8 mouse cellular contexts compared by ENCODE assay signal in the genomic region with DNA sequence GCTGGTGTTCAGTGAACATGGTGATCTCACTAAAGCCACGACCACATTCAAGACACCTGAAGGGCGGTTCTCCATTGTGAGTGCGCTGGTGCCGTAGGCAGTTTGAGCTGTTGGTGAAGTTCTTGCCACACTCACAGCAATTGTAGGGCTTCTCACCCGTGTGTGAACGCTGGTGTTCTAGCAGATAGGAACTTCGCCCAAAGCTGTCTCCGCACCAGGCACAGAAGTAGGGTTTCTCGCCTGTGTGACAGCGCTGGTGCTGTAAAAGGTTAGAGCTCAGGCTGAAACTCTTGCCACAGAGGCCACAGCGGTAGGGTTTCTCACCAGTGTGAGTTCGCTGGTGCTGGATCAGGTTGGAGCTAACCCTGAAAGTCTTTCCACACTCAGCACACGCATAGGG. TPM values are rescaled to one million over a fixed set of nuclear protein-coding genes. Genes with fewer than 3 reads are reported as not detected.
A peak's percentile ranks its signal among the peaks of the same experiment; 100 is the strongest.
DNase-seq lines count a peak whose midpoint lies in the region; ATAC-seq lines count a peak whose summit lies in the region.
"Had no signal": no experiment of that assay in that cellular context is flagged by ENCODE, and none has a peak within 500 bp of the region (broad histone marks: within the 10 kb centered on the region; RNA-seq: fewer than 3 reads in every experiment).

No protein-coding gene starts in this region.

- peak overlapping the region; percentile 75; the same call in 1 of the 2 replicates for H3K4me2 ChIP-seq in kidney, embryonic 14.5 days (replicated peaks; ENCODE audit: low read depth, low read length)
- H3K4me2 ChIP-seq in embryonic facial prominence, embryonic 13.5 days = peak overlapping the region; percentile 64; the same call in 1 of the 2 replicates
- peak overlapping the region; percentile 88 for H3K4me2 ChIP-seq in neural tube, embryonic 12.5 days (replicated peaks)

- H3K27ac ChIP-seq in kidney, embryonic 14.5 days (ENCODE audit: low read depth, low read length) = no peak overlapping the region
- H3K27ac ChIP-seq in embryonic facial prominence, embryonic 13.5 days = 0 out of 2 replicates have a peak overlapping the region, but pooled peaks have one; percentile 99
- no peak overlapping the region for H3K27ac ChIP-seq in neural tube, embryonic 12.5 days

- 95% methylated on average over 13 of the region's 13 CpGs for WGBS in kidney, embryonic 14.5 days
- WGBS in embryonic facial prominence, embryonic 13.5 days = 96% methylated on average over 13 of the region's 13 CpGs
- 93% methylated on average over 13 of the region's 13 CpGs for WGBS in neural tube, embryonic 12.5 days

- DNase-seq in kidney, postnatal 25 days = no peak
- DNase-seq in induced T-regulatory cell, adult 2 months (ENCODE audit: low read depth) = peak; percentile 14
- no peak for DNase-seq in adrenal gland, adult 2 months
- no peak for DNase-seq in lung, postnatal 25 days (ENCODE audit: low spot score)

- peaks cover 19% of the 10 kb centered on the region; the same call in 1 of the 2 replicates for H3K36me3 ChIP-seq in kidney, embryonic 14.5 days (ENCODE audit: control insufficient read depth, insufficient read depth, low read length)
- peaks cover 33% of the 10 kb centered on the region for H3K36me3 ChIP-seq in embryonic facial prominence, embryonic 13.5 days
- H3K36me3 ChIP-seq in neural tube, embryonic 12.5 days = peaks cover 16% of the 10 kb centered on the region

- peaks cover 5% of the 10 kb centered on the region for H3K4me1 ChIP-seq in kidney, embryonic 14.5 days (ENCODE audit: control insufficient read depth, insufficient read depth, low read length)
- peaks cover 26% of the 10 kb centered on the region for H3K4me1 ChIP-seq in embryonic facial prominence, embryonic 13.5 days
- H3K4me1 ChIP-seq in neural tube, embryonic 12.5 days = no peaks in the 10 kb centered on the region; the same call in none of the 2 replicates

- no peaks in the 10 kb centered on the region for H3K9me3 ChIP-seq in kidney, embryonic 14.5 days (ENCODE audit: control insufficient read depth, low read length)
- no peaks in the 10 kb centered on the region for H3K9me3 ChIP-seq in embryonic facial prominence, embryonic 13.5 days
- H3K9me3 ChIP-seq in neural tube, embryonic 12.5 days = no peaks in the 10 kb centered on the region

- ATAC-seq in kidney, embryonic 14.5 days (ENCODE audit: low FRiP score, low TSS enrichment) = no peak
- no peak for ATAC-seq in embryonic facial prominence, embryonic 13.5 days (ENCODE audit: insufficient number of reproducible peaks, insufficient read depth, low FRiP score, low TSS enrichment, low read depth)
- no peak for ATAC-seq in neural tube, embryonic 12.5 days (ENCODE audit: low FRiP score, low read depth)

- no peak overlapping the region for H3K4me3 ChIP-seq in kidney, embryonic 14.5 days (ENCODE audit: low read length)
- H3K4me3 ChIP-seq in embryonic facial prominence, embryonic 13.5 days = peak overlapping the region; percentile 72; the same call in 1 of the 2 replicates
- H3K4me3 ChIP-seq in neural tube, embryonic 12.5 days = no peak overlapping the region

- 0 out of 2 replicates have a peak, but pooled peaks cover 1% of the 10 kb centered on the region for H3K27me3 ChIP-seq in kidney, embryonic 14.5 days (ENCODE audit: control insufficient read depth, insufficient read depth, low read length)
- no peaks in the 10 kb centered on the region for H3K27me3 ChIP-seq in embryonic facial prominence, embryonic 13.5 days
- H3K27me3 ChIP-seq in neural tube, embryonic 12.5 days (replicated peaks) = no peaks in the 10 kb centered on the region

- H3K9ac ChIP-seq in kidney, embryonic 14.5 days (ENCODE audit: low read depth, low read length) = no peak overlapping the region
- no peak overlapping the region for H3K9ac ChIP-seq in embryonic facial prominence, embryonic 13.5 days
- H3K9ac ChIP-seq in neural tube, embryonic 12.5 days = peak overlapping the region; percentile 47; the same call in 1 of the 2 replicates

RNA-seq across cellular contexts. Expression of a gene that starts 0.7 kb away (rescaled TPM):
- 11.7 and 12.9 TPM in 2 replicates for polyA plus RNA-seq in kidney, embryonic 14.5 days (2014; fragmentation: Nextera tagmentation; extraction: Ambion mirVana)
- 16.3 and 17.7 TPM in 2 replicates for polyA plus RNA-seq in embryonic facial prominence, embryonic 13.5 days (2015; fragmentation: Nextera tagmentation; extraction: Ambion mirVana)
- 15.2 and 17.3 TPM in 2 replicates for polyA plus RNA-seq in neural tube, embryonic 12.5 days (2016; fragmentation: Nextera tagmentation; extraction: Ambion mirVana)
- 10 to 100 TPM; 18.6 to 20.1 TPM for total RNA-seq in adrenal gland, adult 2 months (2021)
- polyA plus RNA-seq in adrenal gland, adult 2 months (2012; rRNA removed) = 64.3 and 68.0 TPM in 2 replicates

RNA-seq across cellular contexts. Expression of a gene that starts 1.4 kb away (rescaled TPM):
- 7.5 and 9.5 TPM in 2 replicates for polyA plus RNA-seq in kidney, embryonic 14.5 days (2014; fragmentation: Nextera tagmentation; extraction: Ambion mirVana)
- polyA plus RNA-seq in embryonic facial prominence, embryonic 13.5 days (2015; fragmentation: Nextera tagmentation; extraction: Ambion mirVana) = 8.8 and 9.3 TPM in 2 replicates
- 10.7 and 12.6 TPM in 2 replicates for polyA plus RNA-seq in neural tube, embryonic 12.5 days (2016; fragmentation: Nextera tagmentation; extraction: Ambion mirVana)
- total RNA-seq in adrenal gland, adult 2 months (2021) = 1 to 10 TPM; 5.1 to 8.7 TPM
- 1.4 TPM in 2 replicates for polyA plus RNA-seq in adrenal gland, adult 2 months (2012; rRNA removed)

RNA-seq across cellular contexts. Expression of a gene that starts 10.2 kb away (rescaled TPM):
- polyA plus RNA-seq in kidney, embryonic 14.5 days (2014; fragmentation: Nextera tagmentation; extraction: Ambion mirVana) = 44.3 and 61.7 TPM in 2 replicates
- 50.4 and 52.5 TPM in 2 replicates for polyA plus RNA-seq in embryonic facial prominence, embryonic 13.5 days (2015; fragmentation: Nextera tagmentation; extraction: Ambion mirVana)
- 38.1 and 38.3 TPM in 2 replicates for polyA plus RNA-seq in neural tube, embryonic 12.5 days (2016; fragmentation: Nextera tagmentation; extraction: Ambion mirVana)
- 10 to 100 TPM; 24.0 to 30.2 TPM for total RNA-seq in adrenal gland, adult 2 months (2021)
- polyA plus RNA-seq in adrenal gland, adult 2 months (2012; rRNA removed) = 35.1 and 35.8 TPM in 2 replicates

RNA-seq across cellular contexts. Expression of a gene that starts 29.0 kb away (rescaled TPM):
- 1.1 and 2.2 TPM in 2 replicates for polyA plus RNA-seq in kidney, embryonic 14.5 days (2014; fragmentation: Nextera tagmentation; extraction: Ambion mirVana)
- polyA plus RNA-seq in embryonic facial prominence, embryonic 13.5 days (2015; fragmentation: Nextera tagmentation; extraction: Ambion mirVana) = 0.42 TPM in 1 of 2 replicates, not detected in the other
- polyA plus RNA-seq in neural tube, embryonic 12.5 days (2016; fragmentation: Nextera tagmentation; extraction: Ambion mirVana) = not detected in 2 replicates
- under 1 TPM in 1 of 2 experiments, not detected in 1; 0.17 TPM for total RNA-seq in adrenal gland, adult 2 months (2021)
- polyA plus RNA-seq in adrenal gland, adult 2 months (2012; rRNA removed) = not detected in 2 replicates
- total RNA-seq: gastrocnemius, postnatal 36 days had no signal

RNA-seq across cellular contexts. Expression of a gene that starts 30.2 kb away (rescaled TPM):
- polyA plus RNA-seq in kidney, embryonic 14.5 days (2014; fragmentation: Nextera tagmentation; extraction: Ambion mirVana) = not detected in 2 replicates
- 2.6 and 5.1 TPM in 2 replicates for polyA plus RNA-seq in embryonic facial prominence, embryonic 13.5 days (2015; fragmentation: Nextera tagmentation; extraction: Ambion mirVana)
- polyA plus RNA-seq in neural tube, embryonic 12.5 days (2016; fragmentation: Nextera tagmentation; extraction: Ambion mirVana) = 2.1 and 3.3 TPM in 2 replicates
- 1 to 10 TPM in 1 of 2 experiments, not detected in 1; 8.0 TPM for total RNA-seq in adrenal gland, adult 2 months (2021)
- polyA plus RNA-seq in adrenal gland, adult 2 months (2012; rRNA removed) = 1.7 and 2.9 TPM in 2 replicates
